Mouse (Mus musculus) kidney, adult 11 months (tissue): Measurements from ENCODE around the gene Lamtor2.
A peak's percentile ranks its signal among the peaks of the same experiment; 100 is the strongest.

ENCODE experiments used
- DNase-seq: peaks from one replicate; pipeline ENCODE4 v3.0.0; 2022

The Lamtor2 gene

DNA sequence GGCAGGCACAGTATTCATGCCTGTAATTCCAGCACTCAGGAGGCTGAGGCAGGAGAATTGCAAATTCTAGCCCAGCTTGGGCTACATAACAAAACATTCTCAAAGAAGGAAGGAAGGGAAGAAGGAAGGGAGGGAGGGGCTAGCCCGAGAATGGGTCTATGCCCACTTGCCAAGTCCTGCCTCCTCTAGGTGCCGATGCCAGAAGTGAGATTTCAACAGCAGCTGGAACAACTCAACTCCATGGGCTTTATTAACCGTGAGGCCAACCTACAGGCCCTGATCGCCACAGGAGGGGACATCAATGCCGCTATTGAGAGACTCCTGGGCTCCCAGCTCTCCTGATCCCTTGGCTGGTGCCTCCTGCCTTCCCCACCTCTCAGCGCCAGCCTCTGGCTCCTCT is 15.0 kb upstream of the Lamtor2 start:
- DNase-seq: no peak

DNA sequence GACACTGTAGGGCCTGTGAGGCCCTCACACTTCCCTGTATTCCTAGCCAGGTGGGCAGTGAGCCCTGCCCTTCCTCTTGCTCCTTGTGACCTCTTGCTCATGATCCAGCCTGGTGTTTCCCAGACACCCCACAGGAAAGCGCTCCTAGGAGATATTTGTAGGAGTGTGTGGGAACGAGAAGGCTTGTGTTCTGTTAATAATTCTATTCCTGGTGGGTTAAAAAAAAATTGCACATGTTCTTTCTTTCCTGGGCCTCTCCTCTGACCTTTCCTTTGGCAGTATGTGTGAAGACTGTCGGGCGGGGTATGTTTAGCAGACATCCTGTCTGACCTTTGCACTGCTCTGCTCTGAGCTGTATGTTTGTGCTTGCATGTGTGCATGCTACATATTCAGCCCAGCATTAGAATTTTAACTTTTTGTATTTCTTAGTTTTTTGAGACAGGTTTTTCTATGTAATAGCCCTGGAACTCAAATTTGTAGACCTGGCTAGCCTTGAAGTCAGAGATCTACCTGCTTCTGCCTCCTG is 13.7 kb upstream of the Lamtor2 start:
- DNase-seq: no peak

DNA sequence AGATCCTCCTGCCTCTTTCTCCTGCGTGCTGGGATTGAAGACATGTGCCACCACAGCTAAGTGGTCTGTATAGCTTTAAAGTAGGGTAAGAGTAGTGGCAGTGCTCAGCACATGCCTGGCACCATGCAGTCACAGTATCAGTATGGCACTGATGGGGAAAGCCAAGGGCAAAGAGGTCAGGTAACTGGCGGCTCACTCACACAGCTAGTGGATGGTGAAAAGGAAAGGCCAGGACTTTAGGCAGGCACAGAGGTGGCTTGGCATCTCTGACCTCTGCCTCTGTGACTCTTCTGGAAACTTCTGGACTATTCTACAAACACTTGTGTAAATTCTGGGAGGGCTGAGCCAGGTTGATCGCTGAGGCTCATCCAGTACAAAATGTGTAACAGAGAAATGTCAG is 13.2 kb upstream of the Lamtor2 start:
- DNase-seq: no peak

DNA sequence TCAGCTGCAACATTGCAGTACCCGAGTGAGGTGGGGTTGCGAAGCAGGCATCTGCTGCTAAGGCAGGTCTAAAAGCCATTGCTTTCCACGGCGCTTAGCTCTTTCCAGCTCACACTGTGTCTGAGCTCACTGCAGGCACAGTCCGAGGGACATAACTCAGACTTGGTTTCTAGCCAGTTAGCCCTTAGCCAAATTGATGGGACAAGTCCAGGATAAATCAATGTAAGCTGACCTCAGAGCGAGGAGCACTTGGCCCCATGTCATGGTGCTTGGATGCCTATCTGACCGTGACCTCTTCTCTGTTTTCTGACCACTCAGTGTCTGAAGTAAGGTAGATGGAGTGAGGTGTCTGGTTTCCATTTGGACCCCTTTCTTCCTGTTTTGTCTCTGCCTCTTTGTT is 11.1 kb upstream of the Lamtor2 start:
- no peak for DNase-seq

DNA sequence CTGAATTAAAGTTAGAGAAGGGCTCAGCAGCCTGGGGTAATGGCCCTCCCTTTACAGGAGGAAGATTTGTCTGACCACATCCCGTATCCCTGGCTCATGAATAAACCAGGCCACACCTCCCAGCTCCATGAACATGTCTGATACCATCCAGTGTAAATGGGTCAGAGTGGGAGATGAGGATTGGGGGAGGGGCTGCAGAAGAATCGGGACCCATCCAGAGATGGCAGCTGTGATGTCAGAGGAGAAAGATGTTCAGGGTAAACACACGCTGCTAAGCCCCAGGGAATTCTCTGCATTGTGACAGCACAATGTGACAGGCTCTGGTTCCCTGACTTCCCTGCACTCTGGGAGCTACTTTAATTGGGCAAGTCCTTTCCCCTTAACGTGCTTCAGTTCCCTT is 10.6 kb upstream of the Lamtor2 start:
- DNase-seq: no peak

DNA sequence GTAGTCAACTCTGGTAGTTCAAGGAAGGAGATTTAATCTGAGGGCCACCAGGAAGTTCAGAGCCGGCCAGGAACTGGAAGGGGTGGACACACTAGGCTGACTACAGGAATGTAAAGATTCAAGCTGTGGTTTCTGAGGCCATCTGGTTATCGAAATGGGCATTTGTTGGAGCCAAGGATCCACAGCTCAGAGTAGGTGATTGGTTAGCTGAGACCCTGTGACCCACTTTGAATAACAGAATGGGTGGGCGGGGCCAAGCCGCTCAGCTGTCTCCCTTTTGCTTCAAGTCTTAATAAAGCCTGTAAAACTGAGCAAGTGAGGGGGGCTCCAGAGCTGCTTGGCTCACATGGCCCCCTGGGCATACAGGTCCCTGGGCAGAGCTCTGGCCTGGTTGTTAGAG is 9.1 kb upstream of the Lamtor2 start:
- peak; percentile 67 for DNase-seq

DNA sequence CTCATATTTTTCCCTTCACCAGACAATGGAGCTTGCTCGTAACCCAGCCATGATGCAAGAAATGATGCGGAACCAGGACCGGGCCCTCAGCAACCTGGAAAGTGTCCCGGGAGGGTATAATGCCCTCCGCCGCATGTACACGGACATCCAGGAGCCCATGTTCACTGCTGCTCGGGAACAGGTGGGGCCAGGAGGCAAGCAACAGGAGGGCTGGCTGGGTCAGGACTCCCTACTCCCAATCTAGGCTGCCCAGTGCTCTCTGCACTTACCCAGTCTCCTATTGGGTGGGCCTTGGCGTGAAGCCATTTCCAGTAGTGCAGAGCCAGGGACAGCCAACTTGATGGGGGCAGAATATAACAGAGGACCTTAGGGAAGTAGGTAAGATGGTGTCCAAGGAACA is 6.7 kb upstream of the Lamtor2 start:
- DNase-seq: no peak

DNA sequence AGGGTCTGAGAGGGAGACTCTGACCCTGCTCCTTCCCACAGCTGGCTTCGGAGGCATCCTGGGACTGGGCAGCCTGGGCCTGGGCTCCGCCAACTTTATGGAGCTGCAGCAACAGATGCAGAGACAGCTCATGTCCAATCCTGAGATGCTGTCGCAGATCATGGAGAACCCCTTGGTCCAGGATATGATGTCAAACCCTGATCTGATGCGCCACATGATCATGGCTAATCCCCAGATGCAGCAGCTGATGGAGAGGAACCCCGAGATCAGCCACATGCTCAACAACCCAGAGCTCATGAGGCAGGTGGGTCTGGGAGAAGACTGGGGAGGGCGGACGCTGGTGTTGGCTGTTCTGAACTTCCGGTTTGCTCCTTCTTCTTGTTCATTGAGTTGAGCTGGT is 3.7 kb upstream of the Lamtor2 start:
- DNase-seq: no peak

DNA sequence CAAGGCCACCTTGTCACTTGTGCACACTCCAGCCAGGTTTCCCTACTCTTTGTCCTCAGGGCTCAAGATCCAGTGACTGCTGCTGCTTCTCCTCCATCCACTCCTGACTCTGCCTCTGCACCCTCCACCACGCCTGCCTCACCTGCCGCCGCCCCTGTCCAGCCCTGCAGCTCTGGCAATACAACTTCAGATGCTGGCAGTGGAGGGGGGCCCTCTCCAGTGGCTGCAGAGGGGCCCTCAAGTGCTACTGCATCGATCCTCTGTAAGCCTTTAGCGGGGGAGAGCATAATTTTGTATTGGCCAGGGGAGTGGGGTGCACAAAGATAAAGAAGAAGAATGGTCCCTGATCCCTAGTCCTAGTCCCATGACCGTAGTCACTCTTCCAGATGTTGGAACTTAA is 2.9 kb upstream of the Lamtor2 start:
- no peak for DNase-seq

DNA sequence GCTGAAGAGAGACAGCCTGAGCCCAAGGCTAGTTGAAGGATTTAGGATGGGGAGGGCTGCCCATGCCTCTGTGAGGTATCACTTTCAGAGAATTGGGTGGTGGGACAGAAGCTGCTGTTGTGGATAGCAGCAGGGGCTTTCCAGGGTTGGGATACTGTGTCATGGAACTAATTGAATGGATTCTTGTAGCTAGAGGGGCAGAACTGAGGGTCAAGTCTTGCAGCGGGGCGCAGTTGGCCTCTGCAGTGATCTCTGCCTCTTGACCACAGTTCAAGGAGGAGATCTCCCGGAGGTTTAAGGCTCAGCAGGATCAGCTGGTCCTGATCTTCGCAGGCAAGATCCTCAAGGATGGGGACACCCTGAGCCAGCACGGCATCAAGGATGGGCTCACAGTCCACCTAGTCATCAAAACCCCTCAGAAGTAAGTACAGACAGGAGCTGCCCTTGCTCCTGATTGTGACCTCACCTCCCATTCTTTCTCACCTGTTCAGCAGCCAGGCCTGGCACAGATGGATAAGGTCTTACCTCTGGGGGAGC is 2.3 kb upstream of the Lamtor2 start:
- DNase-seq: no peak

DNA sequence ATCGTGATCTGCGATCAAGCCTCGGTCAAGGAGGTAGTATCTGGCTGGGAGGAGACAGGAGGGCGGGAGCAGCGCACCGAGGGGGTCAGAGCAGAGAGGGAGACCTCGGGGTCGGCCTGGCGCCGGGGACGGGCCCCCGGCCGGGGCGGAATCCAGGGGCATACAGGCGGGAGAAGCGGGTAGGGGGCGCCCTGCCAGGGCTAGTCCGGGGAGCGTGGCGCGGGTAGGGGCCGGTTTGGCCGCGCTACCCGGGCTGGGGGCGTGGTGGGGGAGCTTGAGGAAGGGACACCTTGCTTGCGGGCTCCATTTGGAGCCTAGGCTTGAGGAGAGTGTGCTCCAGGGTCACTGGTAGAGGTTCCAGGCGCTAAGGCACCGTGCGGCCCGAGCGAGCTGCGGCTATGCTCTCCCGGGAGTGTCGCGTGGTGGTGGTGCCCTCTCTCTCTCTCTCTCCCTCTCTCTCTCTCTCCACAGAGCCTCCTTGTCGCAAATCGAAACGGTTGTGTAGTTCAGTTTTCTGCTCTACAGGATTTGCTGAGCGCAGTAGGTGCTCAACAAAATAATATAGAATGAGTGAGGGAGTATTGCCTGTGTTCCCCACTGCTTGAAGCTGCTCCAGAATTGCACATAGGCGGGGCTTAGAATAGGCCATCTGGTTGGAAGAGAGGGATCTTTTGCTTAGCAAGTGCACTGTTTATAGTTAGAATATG is 1.2 kb upstream of the Lamtor2 start:
- DNase-seq: no peak

DNA sequence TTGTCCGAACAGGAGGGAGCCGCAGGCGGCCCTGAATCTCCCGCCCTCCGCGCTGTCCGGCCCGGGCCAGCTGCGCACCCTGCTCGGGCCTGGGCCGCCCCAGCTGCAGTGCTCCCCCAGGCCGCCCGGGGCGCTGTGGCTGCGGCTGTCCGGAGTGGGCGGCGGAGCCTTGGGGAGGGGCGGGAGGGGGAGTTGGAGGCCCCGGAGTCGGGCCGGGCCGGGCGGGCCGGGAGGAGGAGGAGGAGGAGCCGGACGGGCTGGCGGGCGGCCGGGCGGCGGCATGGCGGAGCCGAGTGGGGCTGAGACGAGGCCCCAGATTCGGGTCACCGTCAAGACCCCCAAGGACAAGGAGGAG is 628 bp upstream of the Lamtor2 start, which contains the start of gene Ubqln4:
TSS of gene Ubqln4 (plus strand) at position 234 of the 355 bp plus-strand sequence.
- peak; percentile 88 for DNase-seq

DNA sequence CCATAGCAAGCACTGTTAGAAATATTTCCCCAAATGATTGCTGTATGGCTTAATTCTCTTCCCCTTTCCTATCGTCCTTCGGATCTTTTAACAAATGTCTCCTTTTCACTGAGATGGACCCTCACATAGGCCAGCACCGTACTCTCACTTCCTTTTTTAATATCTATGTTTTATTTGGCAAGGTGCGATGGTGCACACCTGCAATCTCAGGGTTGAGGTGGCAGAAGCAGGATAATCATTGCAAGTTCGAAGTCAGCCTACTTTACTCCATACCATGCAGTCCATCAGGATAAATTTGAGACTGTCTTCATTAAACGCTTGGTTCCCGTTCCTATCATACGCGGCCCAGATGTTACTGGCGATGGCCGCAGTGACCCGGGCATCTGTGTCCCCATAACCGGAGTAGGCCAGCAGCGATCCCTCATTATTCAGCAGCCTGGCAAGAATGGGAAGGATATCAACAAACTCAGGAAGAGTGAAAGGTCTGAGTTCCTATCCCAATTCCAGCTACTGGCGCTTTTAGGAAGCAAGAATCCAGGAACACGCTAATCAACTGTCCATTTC is 710 bp downstream of the Lamtor2 start:
- DNase-seq: no peak

DNA sequence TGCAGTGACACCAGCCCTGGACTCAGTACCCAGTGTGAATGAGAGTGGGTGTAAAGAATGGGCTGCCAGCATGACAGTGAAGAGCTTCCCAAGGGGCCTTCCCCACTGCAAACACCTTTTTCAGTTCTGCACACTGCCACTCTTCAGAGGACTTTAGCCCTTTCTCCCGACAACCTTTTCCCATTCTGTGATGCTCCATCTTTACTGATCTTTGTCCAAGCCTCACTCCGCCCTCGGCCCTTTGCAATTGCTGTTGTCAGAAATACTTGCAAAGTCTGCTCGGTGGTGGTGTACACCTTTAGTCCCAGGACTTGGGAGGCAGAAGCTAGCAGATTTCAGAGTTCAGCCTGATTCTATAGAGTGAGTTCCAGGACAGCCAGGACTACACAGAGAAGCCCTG is 1.3 kb downstream of the Lamtor2 start:
- DNase-seq: no peak

DNA sequence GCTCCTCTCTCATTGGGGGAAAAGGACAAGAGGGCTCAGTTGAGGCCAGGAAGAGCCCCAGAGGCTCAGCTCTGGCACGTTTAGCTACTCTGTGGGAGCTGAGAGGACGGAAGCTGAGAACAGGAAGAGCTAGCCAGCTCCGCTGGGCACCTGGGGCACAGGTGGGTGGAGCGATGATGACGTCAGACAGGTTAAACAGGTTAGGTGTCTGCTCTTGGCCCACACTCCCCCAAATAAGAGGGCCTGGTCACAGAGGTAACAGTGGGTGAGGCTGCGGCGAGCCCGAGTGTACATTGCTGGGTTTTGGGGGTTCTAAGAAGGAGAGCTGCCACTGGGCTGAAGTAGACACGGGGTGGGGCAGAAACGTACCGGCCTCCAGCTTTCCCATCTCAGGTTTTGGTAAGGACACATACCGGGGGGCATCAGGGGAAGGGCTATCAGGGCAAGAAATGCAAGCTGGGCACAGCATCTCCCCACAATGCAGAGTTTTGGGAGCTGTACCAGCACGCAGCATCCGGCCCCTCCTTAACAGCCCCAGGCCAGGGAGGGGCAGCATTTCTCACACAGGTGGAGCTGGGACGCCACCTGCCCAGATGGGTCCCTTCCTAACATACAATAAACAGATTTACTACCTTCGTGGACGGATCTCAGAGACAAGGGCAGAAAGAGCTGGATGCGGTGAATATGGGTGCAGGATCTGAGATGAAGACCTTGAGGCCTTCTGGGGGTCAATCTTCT is 4.5 kb downstream of the Lamtor2 start, which contains the start of gene Rab25:
TSS of gene Rab25 (minus strand) at position 121 of the 738 bp plus-strand sequence.
- peak; percentile 74 for DNase-seq

DNA sequence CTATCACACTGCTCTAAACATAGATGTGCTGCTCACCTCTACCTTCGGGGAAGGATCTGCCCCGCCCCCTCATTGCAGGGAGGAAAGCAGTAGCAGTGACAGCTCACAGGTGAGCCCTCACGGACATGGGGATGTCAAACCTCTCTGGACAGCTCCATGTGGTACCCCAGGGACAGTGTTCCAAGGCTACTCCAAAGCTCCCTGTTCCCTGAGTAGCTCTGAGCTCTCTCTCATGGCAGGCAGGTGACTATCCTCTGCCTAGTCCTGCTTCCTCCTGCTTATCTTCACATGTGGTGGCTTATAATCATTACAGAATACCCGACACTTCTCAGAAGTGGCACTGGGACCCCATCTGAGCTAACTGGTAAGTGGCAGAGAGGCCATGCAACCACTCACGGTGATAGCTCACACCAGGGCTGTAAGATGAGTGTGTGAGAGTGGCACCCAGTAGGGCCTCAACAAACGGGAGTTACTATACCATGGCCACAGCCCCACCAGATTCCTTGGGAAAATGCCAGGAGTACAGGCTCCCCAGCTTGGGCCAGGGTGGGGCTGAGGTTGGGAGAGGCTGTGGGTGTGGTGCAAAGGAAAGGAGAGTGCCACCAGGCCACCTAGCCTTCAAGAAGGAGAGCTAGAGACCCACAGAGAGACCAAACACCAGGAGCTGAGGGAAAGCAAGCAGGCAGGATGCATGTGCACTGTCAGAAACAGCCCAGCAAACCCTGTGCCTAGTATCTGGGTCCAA is 6.0 kb downstream of the Lamtor2 start:
- no peak for DNase-seq

DNA sequence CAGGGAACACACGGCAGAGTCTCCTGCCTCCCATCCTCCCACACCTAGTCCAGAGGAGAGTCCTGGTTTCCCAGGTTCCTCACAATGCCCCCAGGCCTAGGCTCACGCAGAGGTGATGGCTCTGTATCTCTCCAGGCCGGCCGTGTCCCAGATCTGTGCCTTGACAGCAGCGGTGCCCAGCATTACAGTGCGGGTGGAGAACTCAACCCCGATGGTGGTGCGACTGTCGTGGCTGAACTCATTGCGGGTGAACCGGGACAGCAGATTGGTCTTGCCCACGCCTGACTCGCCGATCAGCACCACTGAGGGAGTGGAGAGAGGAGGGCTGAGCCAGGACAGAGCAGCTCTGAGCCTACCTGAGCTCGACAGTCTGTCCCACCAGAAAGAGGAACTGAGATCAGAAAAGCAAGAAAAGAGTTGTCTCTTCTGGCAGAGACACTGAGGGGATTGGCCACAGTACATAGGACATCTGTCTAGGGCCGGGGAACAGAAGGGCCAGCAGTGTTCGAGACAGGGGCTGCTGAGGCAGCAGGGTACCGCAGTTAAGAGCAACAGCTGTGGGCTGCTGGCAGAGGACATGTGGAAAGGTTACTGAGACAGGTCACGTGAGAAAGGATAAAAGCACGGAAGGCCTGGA is 7.8 kb downstream of the Lamtor2 start:
- DNase-seq: no peak

DNA sequence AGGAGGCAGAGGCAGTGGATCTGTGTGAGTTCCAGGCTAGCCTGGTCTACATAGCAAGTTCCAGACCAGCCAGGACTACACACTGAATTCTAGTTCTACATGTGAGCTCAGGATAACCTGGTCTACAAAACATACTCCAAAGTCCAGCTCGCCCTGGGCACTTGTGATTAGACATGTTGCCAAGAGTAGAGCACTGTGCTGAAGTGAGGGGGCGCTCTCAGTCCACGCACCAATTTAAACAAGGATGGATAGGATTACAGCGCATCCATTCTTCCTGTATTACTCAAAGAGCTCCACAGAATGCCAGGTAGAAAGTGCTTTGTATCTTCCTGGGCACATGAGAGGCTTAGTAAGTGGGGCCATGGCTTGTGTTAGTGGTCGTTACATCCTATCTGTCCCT is 8.4 kb downstream of the Lamtor2 start:
- DNase-seq: no peak

DNA sequence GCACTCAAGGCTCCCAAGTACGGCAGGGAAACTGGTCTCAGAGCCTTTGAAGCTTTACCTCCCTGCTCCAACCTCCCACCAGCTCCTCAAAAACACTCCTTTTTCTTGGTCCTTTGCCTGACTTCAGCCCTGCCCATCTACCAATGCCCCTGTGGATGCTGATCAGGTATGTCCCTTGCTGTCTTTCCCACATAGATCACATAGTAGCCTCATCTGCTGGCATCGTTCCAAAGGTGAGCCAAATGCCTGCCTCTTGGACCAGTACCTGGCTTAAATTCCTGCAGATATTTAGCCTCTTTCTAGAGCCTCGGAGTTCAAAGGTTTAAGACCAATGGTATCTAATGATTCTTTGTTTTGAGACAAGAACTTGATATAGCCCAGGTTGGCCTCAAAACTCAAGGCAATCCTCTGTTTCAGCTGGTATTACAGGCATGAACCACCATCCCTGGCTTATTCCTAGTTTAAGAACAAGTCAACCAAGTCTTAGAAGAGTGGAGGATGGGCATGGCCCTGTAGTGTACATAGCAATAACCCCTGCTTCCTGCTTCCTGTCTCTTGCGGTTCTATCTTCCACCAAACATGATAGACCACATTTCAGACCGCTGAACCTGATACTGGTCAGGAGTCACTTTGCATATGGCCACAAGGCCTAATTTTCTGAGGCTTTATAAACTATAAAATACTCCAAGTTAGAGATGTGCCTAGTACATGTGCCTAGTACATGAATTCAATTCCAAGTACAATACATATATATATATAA is 9.0 kb downstream of the Lamtor2 start:
- no peak for DNase-seq

DNA sequence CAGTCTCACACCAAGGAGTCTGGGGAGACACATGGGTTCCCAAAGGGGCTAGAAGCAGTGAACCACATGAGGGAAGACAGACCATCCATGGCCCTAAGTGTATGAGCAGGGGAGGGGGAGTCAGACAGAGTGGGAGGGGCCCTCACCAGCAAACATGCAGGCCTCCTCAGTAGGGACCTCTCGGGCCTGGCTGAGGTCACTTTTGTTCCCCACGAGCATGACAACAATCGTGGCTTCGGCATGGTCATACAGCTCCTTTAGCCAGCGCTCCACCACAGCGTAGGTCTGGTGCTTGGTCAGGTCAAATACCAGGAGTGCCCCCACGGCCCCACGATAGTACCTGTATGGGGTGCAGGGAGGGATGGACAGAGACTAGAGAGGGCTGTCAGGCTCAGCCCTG is 9.7 kb downstream of the Lamtor2 start:
- DNase-seq: no peak

DNA sequence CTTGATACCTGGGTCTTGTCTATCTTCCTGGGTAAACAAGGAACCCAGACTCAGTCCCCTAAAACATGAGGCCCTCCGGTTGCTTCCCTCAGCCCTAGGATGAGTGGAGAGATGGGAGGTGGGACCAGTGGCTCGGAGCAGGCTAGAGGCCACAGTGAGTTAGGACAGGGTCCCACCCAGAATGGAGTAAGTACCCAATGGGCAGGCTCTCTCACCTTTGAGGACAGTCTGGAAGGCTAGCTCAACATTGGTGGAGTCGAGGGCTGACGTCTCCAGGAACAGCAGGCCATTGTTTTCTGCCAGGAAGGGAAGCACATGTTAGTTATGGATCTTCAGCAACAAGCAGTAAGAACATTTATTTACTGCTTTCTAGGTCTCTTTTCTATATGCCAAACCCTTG is 10.4 kb downstream of the Lamtor2 start:
- DNase-seq: no peak
